In the genomic region with DNA sequence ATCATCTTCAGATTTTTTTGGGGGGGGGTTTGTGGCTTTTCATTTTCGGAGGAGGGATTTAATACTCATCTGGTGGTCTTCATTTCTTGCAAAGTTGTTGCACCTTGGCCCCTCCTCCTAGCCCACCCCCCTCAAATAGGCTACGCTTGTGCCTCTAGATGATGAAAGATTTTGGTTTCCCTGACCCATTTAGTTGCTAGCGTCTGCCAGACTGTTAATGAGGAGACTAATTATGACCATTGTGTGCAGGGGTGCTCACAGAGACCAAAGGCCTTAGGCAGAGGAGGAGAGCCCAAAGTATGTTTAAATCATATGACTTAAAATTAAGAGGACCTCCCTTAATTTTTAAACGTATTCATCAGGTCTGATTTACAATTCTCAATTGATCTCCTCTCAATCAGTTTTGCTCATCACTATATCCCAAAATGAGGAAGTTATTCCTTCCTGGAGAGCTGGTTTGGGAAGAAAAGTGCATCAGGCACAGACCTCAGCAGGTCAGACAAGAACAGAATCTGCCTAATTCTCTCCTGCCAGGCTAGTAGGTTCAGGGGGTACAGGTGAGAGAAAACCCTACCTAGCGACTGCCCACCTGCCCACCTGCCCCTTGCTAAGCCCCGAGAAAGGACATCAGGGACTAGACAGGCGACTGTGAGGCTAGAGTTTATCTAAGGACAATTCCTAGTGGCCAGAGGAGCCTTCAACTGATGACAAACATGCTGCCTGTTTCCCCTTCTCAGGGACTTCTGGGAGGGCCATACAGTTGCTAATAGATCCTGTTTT, we compare ENCODE assay signal across 19 mouse cellular contexts.
DNase-seq lines count a peak whose midpoint lies in the region; ATAC-seq and TF ChIP-seq lines count a peak whose summit lies in the region.
"Had no signal": no experiment of that assay in that cellular context is flagged by ENCODE, and none has a peak within 500 bp of the region (broad histone marks: within the 10 kb centered on the region; RNA-seq: fewer than 3 reads in every experiment).

No protein-coding gene starts in this region.

- no peaks in the 10 kb centered on the region for H3K9me3 ChIP-seq in hindbrain, embryonic 10.5 days
- no peaks in the 10 kb centered on the region for H3K9me3 ChIP-seq in hindbrain, embryonic 11.5 days (ENCODE audit: control insufficient read depth, low read length)
- no peaks in the 10 kb centered on the region for H3K9me3 ChIP-seq in forebrain, embryonic 13.5 days (replicated peaks)
- no peaks in the 10 kb centered on the region for H3K9me3 ChIP-seq in hindbrain, embryonic 16.5 days (ENCODE audit: control insufficient read depth, low read length)
- no peaks in the 10 kb centered on the region for H3K9me3 ChIP-seq in midbrain, postnatal 0 days (ENCODE audit: low read length)
- no peaks in the 10 kb centered on the region for H3K9me3 ChIP-seq in intestine, embryonic 15.5 days
- H3K9me3 ChIP-seq: embryonic facial prominence, embryonic 13.5 days; limb, embryonic 12.5 days; megakaryocyte, embryonic 14.5 days; stomach, embryonic 15.5 days had no signal

- no peak overlapping the region for H3K4me2 ChIP-seq in hindbrain, embryonic 11.5 days (replicated peaks; ENCODE audit: low read depth, low read length)
- peak overlapping the region; percentile 72 for H3K4me2 ChIP-seq in forebrain, embryonic 13.5 days
- H3K4me2 ChIP-seq in hindbrain, embryonic 16.5 days (ENCODE audit: low read length): no peak overlapping the region; the same call in 1 of the 2 replicates
- H3K4me2 ChIP-seq in midbrain, postnatal 0 days (ENCODE audit: low read depth, low read length, poor library complexity, severe bottlenecking): peak overlapping the region; percentile 74; the same call in 1 of the 2 replicates
- H3K4me2 ChIP-seq in intestine, embryonic 15.5 days (replicated peaks): no peak overlapping the region

- no peak overlapping the region for H3K4me3 ChIP-seq in hindbrain, embryonic 10.5 days
- no peak overlapping the region for H3K4me3 ChIP-seq in hindbrain, embryonic 11.5 days (ENCODE audit: low read depth, low read length)
- no peak overlapping the region; the same call in 1 of the 2 replicates for H3K4me3 ChIP-seq in forebrain, embryonic 13.5 days
- H3K4me3 ChIP-seq in hindbrain, embryonic 16.5 days (ENCODE audit: low read length): no peak overlapping the region
- H3K4me3 ChIP-seq in midbrain, postnatal 0 days (ENCODE audit: low read depth, low read length): no peak overlapping the region
- H3K4me3 ChIP-seq in intestine, embryonic 15.5 days (replicated peaks): no peak overlapping the region
- H3K4me3 ChIP-seq: embryonic facial prominence, embryonic 13.5 days; limb, embryonic 12.5 days; megakaryocyte, embryonic 14.5 days; stomach, embryonic 15.5 days had no signal

- 25% methylated on average over 7 of the region's 7 CpGs for WGBS in hindbrain, embryonic 10.5 days
- WGBS in hindbrain, embryonic 11.5 days: 19% methylated on average over 7 of the region's 7 CpGs
- 13% methylated on average over 7 of the region's 7 CpGs for WGBS in forebrain, embryonic 13.5 days
- 26% methylated on average over 7 of the region's 7 CpGs for WGBS in hindbrain, embryonic 16.5 days
- WGBS in midbrain, postnatal 0 days: 29% methylated on average over 7 of the region's 7 CpGs
- 32% methylated on average over 7 of the region's 7 CpGs for WGBS in intestine, embryonic 15.5 days

- H3K9ac ChIP-seq in hindbrain, embryonic 11.5 days (ENCODE audit: low read depth, low read length): no peak overlapping the region
- no peak overlapping the region for H3K9ac ChIP-seq in forebrain, embryonic 13.5 days
- H3K9ac ChIP-seq in hindbrain, embryonic 16.5 days (ENCODE audit: low read depth, low read length): no peak overlapping the region
- H3K9ac ChIP-seq in midbrain, postnatal 0 days (replicated peaks; ENCODE audit: low read length, poor library complexity, severe bottlenecking): no peak overlapping the region
- H3K9ac ChIP-seq in intestine, embryonic 15.5 days: no peak overlapping the region
- H3K9ac ChIP-seq: embryonic facial prominence, embryonic 13.5 days; limb, embryonic 12.5 days; liver, embryonic 14.5 days; stomach, embryonic 15.5 days had no signal

- H3K36me3 ChIP-seq in hindbrain, embryonic 10.5 days: no peaks in the 10 kb centered on the region
- no peaks in the 10 kb centered on the region for H3K36me3 ChIP-seq in hindbrain, embryonic 11.5 days (ENCODE audit: control insufficient read depth, insufficient read depth, low read length)
- no peaks in the 10 kb centered on the region for H3K36me3 ChIP-seq in forebrain, embryonic 13.5 days (ENCODE audit: poor library complexity, severe bottlenecking)
- no peaks in the 10 kb centered on the region for H3K36me3 ChIP-seq in hindbrain, embryonic 16.5 days (ENCODE audit: control insufficient read depth, insufficient read depth, low read length)
- H3K36me3 ChIP-seq in midbrain, postnatal 0 days (ENCODE audit: insufficient read depth, low read length): no peaks in the 10 kb centered on the region
- no peaks in the 10 kb centered on the region for H3K36me3 ChIP-seq in intestine, embryonic 15.5 days
- H3K36me3 ChIP-seq: embryonic facial prominence, embryonic 13.5 days; limb, embryonic 12.5 days; stomach, embryonic 15.5 days had no signal

- peaks cover 58% of the 10 kb centered on the region for H3K4me1 ChIP-seq in hindbrain, embryonic 10.5 days (replicated peaks)
- no peaks in the 10 kb centered on the region for H3K4me1 ChIP-seq in hindbrain, embryonic 11.5 days (replicated peaks; ENCODE audit: control insufficient read depth, insufficient read depth, low read length)
- H3K4me1 ChIP-seq in forebrain, embryonic 13.5 days: peaks cover 60% of the 10 kb centered on the region
- H3K4me1 ChIP-seq in hindbrain, embryonic 16.5 days (ENCODE audit: control insufficient read depth, insufficient read depth, low read depth, low read length): peaks cover 38% of the 10 kb centered on the region
- H3K4me1 ChIP-seq in midbrain, postnatal 0 days (ENCODE audit: insufficient read depth, low read length): peaks cover 3% of the 10 kb centered on the region; the same call in 1 of the 2 replicates
- H3K4me1 ChIP-seq in intestine, embryonic 15.5 days (replicated peaks): peaks cover 9% of the 10 kb centered on the region

- peak overlapping the region; percentile 80 for H3K27ac ChIP-seq in hindbrain, embryonic 10.5 days
- H3K27ac ChIP-seq in hindbrain, embryonic 11.5 days (ENCODE audit: low read depth, low read length): no peak overlapping the region
- H3K27ac ChIP-seq in forebrain, embryonic 13.5 days: peak overlapping the region; percentile 94
- H3K27ac ChIP-seq in hindbrain, embryonic 16.5 days (ENCODE audit: low read depth, low read length): peak overlapping the region; percentile 88; the same call in 1 of the 2 replicates
- H3K27ac ChIP-seq in midbrain, postnatal 0 days (ENCODE audit: low read depth, low read length): peak overlapping the region; percentile 77
- H3K27ac ChIP-seq in intestine, embryonic 15.5 days: no peak overlapping the region
- H3K27ac ChIP-seq: embryonic facial prominence, embryonic 13.5 days; limb, embryonic 12.5 days; liver, embryonic 14.5 days; stomach, embryonic 15.5 days had no signal

- DNase-seq in hindbrain, embryonic 10.5 days (ENCODE audit: low spot score): no peak
- DNase-seq in hindbrain, embryonic 11.5 days (ENCODE audit: low spot score): no peak
- no peak for DNase-seq in midbrain, postnatal 0 days (ENCODE audit: low spot score)
- no peak for DNase-seq in kidney, adult 9 months
- DNase-seq: adrenal gland, postnatal 36 days; gastrocnemius, postnatal 25 days; heart, postnatal 14 days; kidney, adult 2 months; lung, postnatal 10 days; thymus, postnatal 25 days had no signal

- ATAC-seq in hindbrain, embryonic 11.5 days (ENCODE audit: low FRiP score): no peak
- ATAC-seq in forebrain, embryonic 13.5 days: no peak
- ATAC-seq in hindbrain, embryonic 16.5 days: no peak
- ATAC-seq in midbrain, postnatal 0 days (ENCODE audit: low FRiP score): no peak
- no peak for ATAC-seq in intestine, embryonic 15.5 days
- ATAC-seq in CD4-positive, CD25-positive, alpha-beta regulatory T cell, adult 4 months: no peak

- no peak for TF ChIP-seq CTCF in midbrain, postnatal 0 days (IDR thresholded peaks at IDR 0.05)

- H3K27me3 ChIP-seq in hindbrain, embryonic 10.5 days (ENCODE audit: insufficient read depth, poor library complexity, severe bottlenecking): peaks cover 61% of the 10 kb centered on the region
- H3K27me3 ChIP-seq in hindbrain, embryonic 11.5 days (ENCODE audit: control insufficient read depth, insufficient read depth, low read length): no peaks in the 10 kb centered on the region
- no peaks in the 10 kb centered on the region for H3K27me3 ChIP-seq in forebrain, embryonic 13.5 days
- no peaks in the 10 kb centered on the region for H3K27me3 ChIP-seq in hindbrain, embryonic 16.5 days (replicated peaks; ENCODE audit: control insufficient read depth, insufficient read depth, low read length)
- H3K27me3 ChIP-seq in midbrain, postnatal 0 days (ENCODE audit: insufficient read depth, low read length): no peaks in the 10 kb centered on the region
- H3K27me3 ChIP-seq in intestine, embryonic 15.5 days (replicated peaks): peaks cover 10% of the 10 kb centered on the region

Comparison
In these comparisons a context has a peak if more than half of its experiments do, and no peak if none do; other contexts are left out.
1. H3K27ac ChIP-seq: peak in hindbrain, embryonic 10.5 days (single experiment), forebrain, embryonic 13.5 days (single experiment), hindbrain, embryonic 16.5 days (single experiment) and midbrain, postnatal 0 days (single experiment); none in hindbrain, embryonic 11.5 days (single experiment) and intestine, embryonic 15.5 days (single experiment).
2. H3K4me2 ChIP-seq: peak in forebrain, embryonic 13.5 days (single experiment) and midbrain, postnatal 0 days (single experiment); none in hindbrain, embryonic 11.5 days (single experiment), hindbrain, embryonic 16.5 days (single experiment) and intestine, embryonic 15.5 days (single experiment).